Mouse (Mus musculus) forebrain, postnatal 0 days (tissue): ENCODE data around the gene Prmt9. TPM values are rescaled to one million over a fixed set of nuclear protein-coding genes. Genes with fewer than 3 reads are reported as not detected.

Experiments
- ATAC-seq: fragments of 200-750 bp; cut with Nextera tagmentation; 2 replicates; pipeline ENCODE4 v1.8.0; 2017; ENCODE audit warnings: mild to moderate bottlenecking, moderate library complexity
- DNase-seq: peaks from one replicate; pipeline ENCODE4 v3.0.0-alpha.2; 2015
- H3K27ac ChIP-seq: fragments of 300-500 bp; sonication (generic); 2 replicates; pipeline ENCODE4 v1.5.1; 2014; ENCODE audit warnings: low read depth, mild to moderate bottlenecking, antibody characterized with exemption, low read length, moderate library complexity, mixed read lengths
- H3K27me3 ChIP-seq: fragments of 300-500 bp; sonication (generic); 2 replicates; pipeline ENCODE4 v1.6.1; 2014; ENCODE audit warnings: mild to moderate bottlenecking, low read length, mixed read lengths; ENCODE audit not compliant: insufficient read depth
- H3K36me3 ChIP-seq: fragments of 300-500 bp; sonication (generic); 2 replicates; pipeline ENCODE4 v1.6.1; 2014; ENCODE audit warnings: mild to moderate bottlenecking, moderate library complexity; ENCODE audit not compliant: insufficient read depth
- H3K4me1 ChIP-seq: fragments of 300-500 bp; sonication (generic); 2 replicates; pipeline ENCODE4 v1.6.1; 2014; ENCODE audit warnings: antibody characterized with exemption; ENCODE audit not compliant: insufficient read depth
- H3K4me2 ChIP-seq: fragments of 300-500 bp; sonication (generic); 2 replicates; pipeline ENCODE4 v1.6.1; 2014; ENCODE audit warnings: low read depth, mild to moderate bottlenecking, moderate library complexity
- H3K4me3 ChIP-seq: fragments of 300-500 bp; sonication (generic); 2 replicates; pipeline ENCODE4 v1.5.1; 2014; ENCODE audit warnings: low read depth, low read length, mixed read lengths
- H3K9ac ChIP-seq: fragments of 300-500 bp; sonication (generic); 2 replicates; pipeline ENCODE4 v1.6.1; 2014; ENCODE audit warnings: mild to moderate bottlenecking
- H3K9me3 ChIP-seq: fragments of 300-500 bp; sonication (generic); 2 replicates; pipeline ENCODE4 v1.6.1; 2016; ENCODE audit warnings: low read length
- CTCF ChIP-seq: sonication (generic); IDR thresholded peaks from 2 replicates; pipeline ENCODE4 v1.5.1; 2016; ENCODE audit warnings: antibody characterized with exemption, control low read depth, low read depth
- WGBS: fragments of 180-500 bp; shearing (Covaris S2); extraction: QIAGEN DNeasy Blood & Tissue Kit; methylation state at CpG from one replicate; pipeline ENCODE4 v1.1.7; 2014; 5-methylcytosine and 5-hydroxymethylcytosine counted together
- polyA plus RNA-seq: library from polyadenylated mRNA; unstranded; fragments of >200 nt; fragmentation: Nextera tagmentation; extraction: Ambion mirVana; gene quantifications from 2 replicates; pipeline ENCODE4 v1.2.1, GENCODE M21; 2015
- total RNA-seq: library from RNA; depleted of rRNA; stranded (reverse); fragments of >200 nt; gene quantifications from 2 replicates; pipeline ENCODE4 v1.2.3, GENCODE M21; 2014

Prmt9 gene
- total and polyA plus RNA-seq, 2 experiments from 2014 or later = 21.0 to 30.2 TPM

DNA sequence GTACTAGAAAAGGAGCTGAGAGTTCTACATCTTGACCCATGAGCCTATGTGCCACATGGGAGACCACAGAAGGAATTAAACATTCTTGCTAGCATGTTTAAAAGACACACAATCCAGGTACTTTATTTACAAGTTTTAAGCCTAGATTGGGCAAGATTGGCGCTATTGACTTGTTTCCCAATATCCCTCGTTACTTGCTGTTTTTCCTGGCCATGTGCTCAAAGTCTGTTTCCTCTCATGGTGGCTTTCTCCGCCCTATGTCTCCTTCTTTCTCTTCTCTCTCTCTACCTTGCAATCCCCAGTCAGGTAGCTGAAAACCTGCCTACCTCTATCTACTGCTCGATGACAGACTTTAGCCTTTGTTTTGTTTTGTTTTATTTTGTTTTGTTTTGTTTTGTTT lies 3.6 kb upstream of the Prmt9 start:
- Histone ChIP-seq H3K4me1 (no peaks in the 10 kb centered on the region), H3K36me3 (no peaks in the 10 kb centered on the region), H3K27ac (no peak overlapping the region), H3K4me2 (no peak overlapping the region), H3K9me3 (no peaks in the 10 kb centered on the region), H3K4me3 (no peak overlapping the region), H3K27me3 (no peaks in the 10 kb centered on the region), H3K9ac (no peak overlapping the region)
- TF ChIP-seq CTCF = no peak
- DNase-seq (no peak), ATAC-seq (no peak)
- WGBS = 90% methylated on average over 4 of the region's 4 CpGs

- peak; percentile 73 for TF ChIP-seq CTCF
- Histone ChIP-seq H3K9me3 (no peaks in the 10 kb centered on the region), H3K27me3 (no peaks in the 10 kb centered on the region), H3K36me3 (peaks cover 12% of the 10 kb centered on the region), H3K9ac (peak overlapping the region; percentile 77), H3K4me2 (peak overlapping the region; percentile 67), H3K4me1 (no peaks in the 10 kb centered on the region), H3K27ac (0 out of 2 replicates have a peak overlapping the region, but pooled peaks have one; percentile 69), H3K4me3 (peak overlapping the region; percentile 67)
- ATAC-seq = no peak
- peak; percentile 40 for DNase-seq
- WGBS = 22% methylated on average over 7 of the region's 7 CpGs
These were observed 834 bp downstream of the Prmt9 start for GRCm38 (mm10) chr8:77549881-77550580.

GRCm38 (mm10) chr8:77552491-77552890 lies 3.3 kb downstream of the Prmt9 start:
- no peak overlapping the region for H3K4me3 ChIP-seq
- peaks cover 30% of the 10 kb centered on the region for H3K36me3 ChIP-seq
- H3K27me3 ChIP-seq = no peaks in the 10 kb centered on the region
- DNase-seq (no peak), ATAC-seq (no peak)
- no peaks in the 10 kb centered on the region for H3K4me1 ChIP-seq
- TF ChIP-seq CTCF = no peak
- H3K9me3 ChIP-seq = no peaks in the 10 kb centered on the region
- H3K4me2 ChIP-seq = no peak overlapping the region
- no peak overlapping the region for H3K27ac ChIP-seq
- WGBS = 99% methylated on average over 3 of the region's 3 CpGs
- H3K9ac ChIP-seq = no peak overlapping the region

- ATAC-seq (no peak), DNase-seq (no peak)
- Histone ChIP-seq H3K4me2 (no peak overlapping the region), H3K9me3 (no peaks in the 10 kb centered on the region), H3K27ac (no peak overlapping the region), H3K36me3 (peaks cover 63% of the 10 kb centered on the region), H3K4me1 (no peaks in the 10 kb centered on the region), H3K9ac (no peak overlapping the region), H3K27me3 (no peaks in the 10 kb centered on the region), H3K4me3 (no peak overlapping the region)
- TF ChIP-seq CTCF = no peak
- WGBS = 93% methylated on average over 3 of the region's 3 CpGs
These were observed 12.2 kb downstream of the Prmt9 start for GRCm38 (mm10) chr8:77561441-77561840.

GRCm38 (mm10) chr8:77574229-77574628 lies 25.0 kb downstream of the Prmt9 start:
- Histone ChIP-seq H3K4me3 (no peak overlapping the region), H3K4me2 (no peak overlapping the region), H3K9ac (no peak overlapping the region), H3K4me1 (no peaks in the 10 kb centered on the region), H3K36me3 (peaks cover 30% of the 10 kb centered on the region), H3K27ac (no peak overlapping the region), H3K27me3 (no peaks in the 10 kb centered on the region), H3K9me3 (no peaks in the 10 kb centered on the region)
- DNase-seq (no peak), ATAC-seq (no peak)
- TF ChIP-seq CTCF = peak; percentile 33
- 86% methylated on average over 5 of the region's 5 CpGs for WGBS

- Histone ChIP-seq H3K27ac (no peak overlapping the region), H3K9ac (no peak overlapping the region), H3K27me3 (no peaks in the 10 kb centered on the region), H3K4me2 (no peak overlapping the region), H3K36me3 (peaks cover 38% of the 10 kb centered on the region), H3K9me3 (no peaks in the 10 kb centered on the region), H3K4me1 (no peaks in the 10 kb centered on the region), H3K4me3 (no peak overlapping the region)
- no peak for DNase-seq
- no peak for TF ChIP-seq CTCF
- ATAC-seq = no peak
- WGBS = 93% methylated on average over 7 of the region's 7 CpGs
These were observed 28.5 kb downstream of the Prmt9 start for GRCm38 (mm10) chr8:77577674-77578073.

DNA sequence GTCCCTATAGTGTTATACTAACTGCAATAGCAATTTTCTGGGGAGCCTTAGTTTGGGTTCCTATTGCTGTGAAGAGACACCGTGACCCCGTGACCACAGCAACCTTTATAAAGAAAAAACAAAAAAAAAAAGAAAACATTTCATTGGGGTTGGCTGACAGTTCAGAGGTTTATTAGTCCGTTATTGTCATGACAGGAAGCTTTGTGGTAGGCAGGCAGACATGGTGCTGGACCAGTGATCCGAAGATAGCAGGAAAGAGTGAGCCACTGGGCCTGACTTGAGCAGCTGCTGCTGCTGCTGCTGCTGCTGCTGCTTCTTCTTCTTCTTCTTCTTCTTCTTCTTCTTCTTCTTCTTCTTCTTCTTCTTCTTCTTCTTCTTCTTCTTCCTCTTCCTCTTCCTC lies 35.0 kb downstream of the Prmt9 start:
- DNase-seq (no peak), ATAC-seq (no peak)
- Histone ChIP-seq H3K4me1 (no peaks in the 10 kb centered on the region), H3K9me3 (no peaks in the 10 kb centered on the region), H3K36me3 (peaks cover 24% of the 10 kb centered on the region; the same call in 1 of the 2 replicates), H3K9ac (no peak overlapping the region), H3K27me3 (no peaks in the 10 kb centered on the region), H3K4me2 (no peak overlapping the region), H3K4me3 (no peak overlapping the region), H3K27ac (no peak overlapping the region)
- 94% methylated on average over 4 of the region's 4 CpGs for WGBS
- TF ChIP-seq CTCF = no peak
